Mouse (Mus musculus) heart, postnatal 25 days (tissue): ENCODE measurements around the gene Esd. TPM values are rescaled to one million over a fixed set of nuclear protein-coding genes. Genes with fewer than 3 reads are reported as not detected.

ENCODE experiments used
- DNase-seq: peaks from one replicate; pipeline ENCODE4 v3.0.0; 2022; ENCODE audit warnings: low spot score
- intact Hi-C: fragments of 180-260 bp; cut with DNase I; formaldehyde crosslinking; loops from one replicate; pipeline ENCODE4 v1.15.1; 2025
- total RNA-seq, 2 experiments: library from RNA; stranded (reverse); gene quantifications; 2 replicates each; pipeline ENCODE4 v1.2.3; 2021

Esd gene
- total RNA-seq = 100 to 1,000 TPM; 122 to 131 TPM

DNA sequence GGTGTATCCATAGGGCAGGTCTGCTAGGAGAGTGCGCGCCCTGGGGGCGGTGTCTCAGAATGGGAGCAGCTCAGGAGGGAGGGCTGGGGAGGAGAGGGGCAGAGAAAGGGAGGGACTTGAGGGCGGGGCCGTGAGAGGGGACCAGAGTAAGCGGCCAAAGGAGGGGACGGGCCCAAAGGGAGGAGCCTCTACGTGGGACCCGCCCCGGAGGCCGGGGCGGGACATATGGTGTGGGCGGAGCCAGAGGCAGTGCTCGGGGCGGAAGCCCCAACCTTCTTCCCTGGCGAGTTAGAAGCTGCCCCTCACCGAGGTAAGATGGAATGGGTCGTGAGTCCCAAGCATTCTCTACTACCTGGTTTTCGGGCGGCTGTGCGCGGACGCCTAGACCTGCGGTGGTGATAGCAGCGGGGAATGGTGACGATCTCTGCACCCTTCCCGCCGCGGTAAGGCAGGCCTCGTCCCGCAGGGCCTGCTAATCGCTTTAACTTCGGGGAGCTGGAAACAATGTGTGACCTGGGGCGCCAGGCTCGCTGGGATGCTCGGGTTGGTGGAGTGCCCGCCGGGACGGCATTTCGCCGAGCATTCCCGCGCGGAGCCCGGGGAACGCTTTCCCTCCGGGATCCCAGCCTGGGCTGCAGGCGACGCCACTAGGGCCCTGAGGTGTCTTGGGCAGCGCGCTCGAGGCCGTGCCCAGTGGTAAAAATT, at the start of gene Esd:
Esd (plus strand) TSS at position 219 of the 705 bp plus-strand sequence.
- intact Hi-C loops = no loop called here
- peak; percentile 89 for DNase-seq

DNA sequence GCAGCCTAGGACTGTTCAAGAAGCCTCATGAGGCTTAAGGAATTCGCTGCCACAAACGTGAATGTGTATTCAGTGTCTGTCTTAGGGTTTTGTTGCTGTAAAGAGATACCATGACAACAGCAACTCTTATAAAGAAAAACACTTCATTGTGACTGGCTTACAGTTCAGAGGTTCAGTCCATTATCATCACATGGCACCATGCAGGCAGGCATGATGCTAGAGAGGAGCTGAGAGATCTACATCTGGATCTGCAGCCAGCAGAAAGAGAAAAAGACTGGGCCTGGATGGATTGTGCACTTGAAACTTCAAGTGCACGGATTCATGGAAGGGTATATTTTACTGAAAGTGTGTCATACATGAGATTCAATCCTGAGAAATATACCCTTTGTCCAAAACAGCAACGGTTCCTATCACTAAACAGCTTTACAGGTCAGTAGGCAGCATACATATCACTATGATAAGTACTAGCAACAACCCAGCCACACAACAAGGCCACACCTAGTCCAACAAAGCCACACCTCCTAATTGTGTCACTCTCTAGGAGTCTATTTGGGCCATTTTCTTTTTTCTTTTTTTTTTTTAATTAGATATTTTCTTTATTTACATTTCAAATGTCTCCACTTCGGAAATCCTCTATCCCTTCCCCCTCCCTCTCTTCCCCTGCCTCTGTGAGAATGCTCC, 47.7 kb upstream of the Esd start:
- intact Hi-C loops = no loop called here
- no peak for DNase-seq

GRCm38 (mm10) chr14:74691963-74692362, 40.1 kb upstream of the Esd start:
- DNase-seq = no peak
- intact Hi-C loops = no loop called here

DNA sequence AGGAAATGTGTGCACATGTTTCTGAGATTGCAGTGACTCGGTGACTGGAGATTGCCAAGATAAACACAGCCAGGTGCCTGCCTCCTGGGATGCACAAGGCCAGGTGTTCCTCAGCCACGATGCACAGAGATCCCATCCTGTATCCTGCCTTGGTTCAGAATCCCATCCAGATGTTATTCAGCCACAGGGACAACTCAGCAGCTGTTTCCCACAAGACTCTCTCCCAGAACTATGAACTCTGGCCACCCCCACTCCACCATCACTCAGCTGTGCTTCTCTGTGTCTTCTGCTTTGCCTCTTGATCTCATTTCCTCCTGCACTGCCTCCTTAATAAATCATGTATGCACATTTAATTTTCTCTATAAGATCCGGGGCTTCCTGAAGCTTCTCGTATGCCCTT, 35.3 kb upstream of the Esd start:
- no peak for DNase-seq
- intact Hi-C loops = no loop called here

DNA sequence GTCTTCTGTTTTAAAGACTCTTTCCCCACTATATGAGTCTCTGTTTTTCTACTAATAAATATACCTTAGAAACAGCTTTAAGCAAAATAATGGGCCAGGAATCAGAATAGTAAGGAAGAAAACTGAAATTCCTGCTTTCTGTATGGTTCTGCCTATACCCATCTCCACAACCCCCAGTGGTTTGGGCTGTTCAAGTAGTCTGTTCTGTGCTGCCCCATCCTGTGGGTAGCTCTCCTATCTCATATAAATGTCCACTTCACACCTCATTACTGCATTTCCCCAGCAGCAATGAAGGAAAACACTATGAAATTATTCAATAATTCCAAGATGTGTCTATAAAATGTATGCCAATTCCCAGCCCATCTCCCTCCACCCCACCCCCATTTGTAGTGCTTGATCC, 34.7 kb upstream of the Esd start:
- intact Hi-C loops = no loop called here
- no peak for DNase-seq

DNA sequence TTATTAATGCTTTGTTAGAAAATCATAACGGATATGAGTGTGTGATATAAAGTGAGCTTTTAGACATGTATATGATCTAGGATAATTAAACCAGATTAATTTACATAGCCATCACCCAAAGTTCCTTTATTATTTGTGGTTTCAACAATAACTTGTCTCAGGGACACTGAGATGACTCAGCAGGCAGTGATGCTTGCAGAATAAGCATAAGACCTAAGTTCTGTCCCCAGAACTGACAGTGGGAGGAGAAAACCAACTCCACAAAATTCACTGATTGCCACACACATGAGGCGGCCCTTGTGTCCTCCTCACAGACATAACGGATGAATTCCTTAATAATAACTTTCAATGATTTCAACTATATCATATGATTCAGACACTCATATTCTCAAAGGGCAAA, 32.9 kb upstream of the Esd start:
- intact Hi-C loops = no loop called here
- no peak for DNase-seq

DNA sequence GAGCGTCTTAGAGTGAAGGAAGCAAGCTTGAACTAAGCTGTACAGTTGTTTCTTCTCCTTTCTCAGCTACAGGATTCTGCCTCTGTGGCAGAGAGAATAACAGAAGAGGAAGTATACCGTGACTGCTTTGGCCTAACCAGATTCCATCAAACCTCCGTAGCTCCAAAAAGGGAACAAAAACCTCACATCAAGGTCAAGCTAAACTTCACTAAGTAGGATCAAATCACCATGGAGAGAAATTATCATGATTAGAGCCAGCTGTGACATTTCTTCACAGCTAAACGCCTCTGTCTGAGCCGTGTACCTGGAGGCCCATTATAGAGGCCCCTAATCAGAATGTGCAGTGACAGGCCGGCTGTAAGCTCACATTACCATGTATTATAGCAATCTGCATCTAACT, 28.2 kb upstream of the Esd start:
- no peak for DNase-seq
- intact Hi-C loops = no loop called here

GRCm38 (mm10) chr14:74709054-74709453, 23.0 kb upstream of the Esd start:
- intact Hi-C loops = loop anchor here (2.0 to 5.0 kb wide), 2 partner anchors 62 to 932 kb away; no protein-coding TSS in a partner anchor
- DNase-seq = no peak

- intact Hi-C loops = loop anchor here (2.0 kb wide), 1 partner anchor 19 kb away; no protein-coding TSS in a partner anchor
- no peak for DNase-seq
Measured at GRCm38 (mm10) chr14:74723541-74723940, 8.6 kb upstream of the Esd start.

DNA sequence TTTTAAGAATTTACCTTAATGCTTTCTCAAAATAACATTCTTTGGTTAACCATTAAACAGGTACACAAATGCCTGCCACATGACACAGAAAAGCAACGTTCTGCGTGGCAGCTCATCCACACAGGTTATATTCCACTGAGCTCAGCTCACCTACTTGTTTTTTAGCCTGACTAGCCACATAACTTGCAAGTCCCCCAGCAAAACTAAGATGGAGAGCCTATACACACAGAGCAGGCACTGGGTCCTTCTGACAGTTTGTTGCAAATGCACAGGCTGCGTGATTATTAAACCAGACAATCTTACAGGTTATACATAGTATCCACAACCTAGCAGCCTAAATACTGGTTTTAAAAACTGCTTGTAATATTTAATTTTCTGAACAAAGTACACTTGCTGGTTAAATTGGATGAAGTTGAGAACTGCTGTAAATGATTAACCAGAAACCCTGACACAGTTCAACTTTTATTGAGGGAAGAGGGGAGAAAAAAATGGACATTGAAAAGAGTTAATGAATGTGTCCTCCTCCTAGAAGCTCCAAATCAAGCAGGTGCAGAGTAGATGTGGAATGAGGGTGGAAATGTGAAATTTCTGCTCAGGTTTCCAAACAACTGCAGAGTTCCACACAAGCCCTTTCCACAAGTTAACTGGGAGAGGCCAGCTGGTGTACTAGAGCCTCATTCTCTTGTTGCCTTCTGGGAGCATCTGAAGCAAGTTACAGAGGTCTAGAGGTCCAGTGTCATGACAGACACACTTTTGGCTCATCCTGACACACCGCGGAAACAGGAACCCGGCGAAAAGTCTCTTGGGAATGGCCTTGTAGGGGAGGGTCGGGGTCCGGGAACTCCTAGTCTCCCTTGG, 647 bp upstream of the Esd start:
- DNase-seq = no peak
- intact Hi-C loops = no loop called here

GRCm38 (mm10) chr14:74733397-74733796, 1.3 kb downstream of the Esd start:
- intact Hi-C loops = no loop called here
- no peak for DNase-seq

- intact Hi-C loops = no loop called here
Measured at GRCm38 (mm10) chr14:74735471-74735870, 3.4 kb downstream of the Esd start.

GRCm38 (mm10) chr14:74736850-74737249, 4.8 kb downstream of the Esd start:
- intact Hi-C loops = no loop called here
- DNase-seq = no peak

More at GRCm38 (mm10) chr14:74735471-74735870, 3.4 kb downstream of the Esd start:
- DNase-seq = no peak

GRCm38 (mm10) chr14:74764191-74764918, 32.3 kb downstream of the Esd start:
- intact Hi-C loops = loop anchor here (1.0 kb wide), 2 partner anchors 185 to 226 kb away; no protein-coding TSS in a partner anchor
- DNase-seq = peak; percentile 16

GRCm38 (mm10) chr14:74767892-74768291, 35.8 kb downstream of the Esd start:
- DNase-seq = no peak
- intact Hi-C loops = no loop called here

GRCm38 (mm10) chr14:74774046-74774619, 42.0 kb downstream of the Esd start:
- no peak for DNase-seq
- intact Hi-C loops = no loop called here

DNA sequence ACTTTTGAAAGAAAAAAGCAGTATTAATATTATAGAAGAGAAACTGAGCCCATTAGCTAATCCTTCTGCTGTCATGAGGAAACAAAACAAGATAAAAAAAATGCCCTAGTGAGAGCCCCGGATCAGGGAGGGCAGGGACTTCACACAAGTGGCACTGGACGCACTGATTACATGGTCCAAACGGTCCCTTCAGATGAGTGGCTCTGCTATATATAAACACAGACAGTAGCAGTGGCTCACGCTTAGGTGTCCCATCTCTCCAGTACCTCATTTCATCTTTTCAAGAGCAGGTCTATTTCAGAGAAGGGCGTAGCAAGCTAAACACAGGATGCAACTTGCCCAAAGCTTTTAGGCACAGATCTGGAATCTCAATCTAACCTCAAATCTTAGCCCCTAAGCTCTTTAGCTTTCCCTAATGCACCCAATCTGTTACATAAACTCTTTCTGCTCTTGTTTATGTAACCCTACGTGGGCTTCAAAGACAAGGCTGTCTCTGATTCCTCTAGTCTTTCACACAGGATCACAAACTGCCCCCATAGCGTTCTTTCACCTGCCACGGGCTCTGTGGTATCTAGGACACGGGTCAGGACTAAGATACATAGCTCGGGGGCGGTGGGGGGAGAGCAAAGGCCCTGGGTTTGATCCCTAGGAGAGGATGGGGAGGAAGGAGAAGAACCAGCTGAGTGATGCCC, 52.3 kb downstream of the Esd start:
- intact Hi-C loops = no loop called here
- no peak for DNase-seq

DNA sequence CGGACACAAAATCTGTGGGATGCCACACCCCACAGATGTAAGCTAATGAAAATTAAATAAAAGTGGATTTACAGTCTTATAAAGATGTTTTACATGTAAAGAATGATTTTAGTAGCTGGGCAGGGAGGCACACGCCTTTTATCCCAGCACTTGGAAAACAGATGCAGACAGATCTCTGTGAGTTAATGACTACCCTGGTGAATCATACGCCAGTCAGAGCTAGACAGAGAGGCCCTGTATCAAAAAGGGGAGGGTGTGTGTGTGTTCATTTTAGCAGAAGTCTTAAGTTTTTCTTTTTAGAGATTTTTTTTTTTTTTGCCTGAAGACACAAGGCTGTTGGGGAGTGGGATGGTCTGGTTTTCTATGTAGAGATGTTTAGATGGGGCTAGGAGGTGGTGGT, 55.6 kb downstream of the Esd start:
- DNase-seq = no peak
- intact Hi-C loops = no loop called here

DNA sequence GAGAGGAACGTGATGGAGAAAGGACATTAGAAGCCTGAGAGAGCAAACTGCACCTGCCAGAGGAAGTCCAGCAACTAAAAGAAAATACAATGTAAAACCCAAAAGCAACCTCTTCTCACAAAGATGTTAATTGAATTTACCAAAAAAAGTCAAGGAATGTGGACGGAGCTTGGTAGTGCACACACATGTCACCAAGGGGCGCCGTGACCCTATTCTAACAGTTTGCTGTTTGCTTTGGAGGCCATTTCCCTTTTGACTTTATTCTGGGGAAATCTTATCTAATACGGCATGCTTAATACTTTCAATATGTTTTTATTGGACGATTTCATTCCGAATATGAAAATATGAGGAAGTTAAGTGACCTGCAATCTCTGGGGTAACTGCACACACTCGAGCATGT, 56.7 kb downstream of the Esd start:
- DNase-seq = no peak
- intact Hi-C loops = no loop called here
